Mouse (Mus musculus): ENCODE results near the gene Gm4792. TPM values are rescaled to one million over a fixed set of nuclear protein-coding genes. Genes with fewer than 3 reads are reported as not detected.

Gm4792 gene
- polyA plus RNA-seq, 1 experiment from 2014 or later = 0.45 TPM

DNA sequence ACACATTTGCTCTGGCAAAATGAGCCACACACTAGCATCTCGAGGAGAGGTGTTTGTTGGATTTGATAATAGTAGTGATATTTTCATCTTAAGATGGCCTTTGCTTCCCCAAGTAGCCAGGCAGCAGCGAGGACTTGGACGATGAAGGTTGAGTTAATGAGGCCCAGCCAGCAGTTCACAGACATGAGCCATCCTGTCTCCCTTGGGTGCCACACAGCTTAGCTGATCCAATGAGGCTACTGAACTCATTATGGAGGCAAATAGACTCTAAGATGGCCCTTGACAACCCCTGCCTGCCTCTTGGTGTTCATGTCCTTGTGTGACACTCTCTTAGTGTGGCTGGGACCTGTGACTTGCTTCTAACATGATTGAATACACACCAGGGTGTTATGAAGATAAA is 43.7 kb downstream of the Gm4792 start:
- WGBS = 73% methylated on average over 3 of the region's 3 CpGs
- no peak overlapping the region for H3K4me2 ChIP-seq

DNA sequence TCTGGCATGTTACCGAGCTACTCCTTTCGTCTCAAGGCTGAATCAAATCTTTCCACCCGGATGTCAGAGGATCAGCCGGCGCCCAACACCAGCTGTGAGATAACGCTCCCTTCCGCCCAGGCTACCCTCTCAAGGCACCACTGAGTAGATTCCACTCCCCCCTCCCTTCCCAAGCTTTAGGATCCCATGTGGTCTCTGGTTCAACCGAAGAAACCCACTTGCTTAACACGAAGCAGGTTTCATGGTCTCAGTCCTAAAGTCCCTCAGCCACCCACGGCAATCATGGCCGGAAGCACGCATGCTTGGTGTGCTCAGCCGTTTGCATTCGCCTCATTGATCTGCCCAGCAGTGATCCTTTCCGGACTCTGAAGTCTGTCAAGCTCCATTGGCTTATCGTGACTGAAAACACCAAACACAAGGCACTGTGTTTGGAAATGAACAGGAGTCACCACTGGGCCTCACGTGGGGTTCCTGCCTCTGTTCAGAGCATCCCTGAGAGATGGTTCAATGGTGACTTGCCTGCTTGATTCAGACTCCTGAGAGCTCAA is 45.2 kb downstream of the Gm4792 start:
- WGBS = 71% methylated on average over 17 of the region's 17 CpGs
- Histone ChIP-seq H3K27me3 (no peaks in the 10 kb centered on the region), H3K27ac (no peak overlapping the region), H3K9me3 (no peaks in the 10 kb centered on the region), H3K4me3 (no peak overlapping the region), H3K4me2 (no peak overlapping the region), H3K4me1 (replicated peaks) (peaks cover 13% of the 10 kb centered on the region), H3K36me3 (no peaks in the 10 kb centered on the region), H3K9ac (no peak overlapping the region)
- ATAC-seq (ENCODE audit: low FRiP score) = no peak

More for the DNA sequence above, 43.7 kb downstream of the Gm4792 start:
- H3K4me3 ChIP-seq = no peak overlapping the region
- no peaks in the 10 kb centered on the region for H3K27me3 ChIP-seq
- no peaks in the 10 kb centered on the region for H3K36me3 ChIP-seq
- no peaks in the 10 kb centered on the region for H3K9me3 ChIP-seq
- H3K4me1 ChIP-seq (replicated peaks) = peaks cover 6% of the 10 kb centered on the region
- no peak overlapping the region for H3K9ac ChIP-seq
- no peak overlapping the region for H3K27ac ChIP-seq
- no peak for ATAC-seq (ENCODE audit: low FRiP score)

DNA sequence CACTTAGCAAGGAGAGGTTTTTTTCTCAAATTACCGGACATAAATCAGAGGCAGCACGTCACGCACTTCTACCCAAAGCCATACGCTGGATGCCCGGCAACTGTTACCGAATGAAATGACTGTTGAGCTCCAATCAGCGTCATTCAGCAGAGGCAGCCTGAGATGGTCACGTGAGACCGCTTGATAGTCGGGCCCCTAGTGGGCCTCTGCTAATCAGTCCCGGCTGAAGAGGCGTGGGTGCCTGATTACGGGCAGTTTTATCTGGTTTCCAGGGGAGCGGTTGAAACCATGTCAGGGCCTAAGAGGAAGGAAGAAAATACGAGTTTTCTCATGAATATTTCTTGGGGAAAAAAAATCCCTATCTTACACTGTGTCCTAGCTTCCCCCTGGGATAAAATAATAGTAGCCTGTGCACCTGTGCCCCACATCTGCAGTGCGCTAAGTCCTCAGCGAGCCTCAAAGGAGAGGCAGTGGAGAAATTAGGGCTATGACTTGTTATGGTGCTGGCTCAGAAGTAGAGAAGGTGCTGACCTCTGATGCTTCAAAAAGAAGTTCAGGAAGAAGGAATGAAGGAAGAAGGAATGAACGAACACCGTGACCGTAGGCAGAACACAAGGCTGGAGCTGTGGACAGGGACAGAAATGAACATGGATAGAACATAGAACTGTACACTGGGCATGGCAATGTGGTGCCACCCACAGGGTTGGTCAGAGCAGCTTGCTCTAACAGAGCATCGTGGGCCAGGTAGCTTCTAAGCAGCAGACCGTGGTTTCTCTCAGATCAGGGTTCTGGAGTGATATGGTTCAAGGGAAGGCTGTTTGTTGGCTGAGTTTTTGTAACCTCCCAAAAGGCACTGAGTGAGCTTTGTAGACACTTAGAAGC is 48.7 kb downstream of the Gm4792 start:
- Histone ChIP-seq H3K4me3 (0 out of 2 replicates have a peak overlapping the region, but pooled peaks have one; percentile 4), H3K4me2 (peak overlapping the region; percentile 41), H3K27ac (peak overlapping the region; percentile 42; the same call in 1 of the 2 replicates), H3K27me3 (no peaks in the 10 kb centered on the region), H3K4me1 (replicated peaks) (peaks cover 13% of the 10 kb centered on the region), H3K9ac (no peak overlapping the region), H3K9me3 (no peaks in the 10 kb centered on the region), H3K36me3 (no peaks in the 10 kb centered on the region)
- WGBS = 35% methylated on average over 22 of the region's 22 CpGs
- ATAC-seq (ENCODE audit: low FRiP score) = peak; percentile 85

DNA sequence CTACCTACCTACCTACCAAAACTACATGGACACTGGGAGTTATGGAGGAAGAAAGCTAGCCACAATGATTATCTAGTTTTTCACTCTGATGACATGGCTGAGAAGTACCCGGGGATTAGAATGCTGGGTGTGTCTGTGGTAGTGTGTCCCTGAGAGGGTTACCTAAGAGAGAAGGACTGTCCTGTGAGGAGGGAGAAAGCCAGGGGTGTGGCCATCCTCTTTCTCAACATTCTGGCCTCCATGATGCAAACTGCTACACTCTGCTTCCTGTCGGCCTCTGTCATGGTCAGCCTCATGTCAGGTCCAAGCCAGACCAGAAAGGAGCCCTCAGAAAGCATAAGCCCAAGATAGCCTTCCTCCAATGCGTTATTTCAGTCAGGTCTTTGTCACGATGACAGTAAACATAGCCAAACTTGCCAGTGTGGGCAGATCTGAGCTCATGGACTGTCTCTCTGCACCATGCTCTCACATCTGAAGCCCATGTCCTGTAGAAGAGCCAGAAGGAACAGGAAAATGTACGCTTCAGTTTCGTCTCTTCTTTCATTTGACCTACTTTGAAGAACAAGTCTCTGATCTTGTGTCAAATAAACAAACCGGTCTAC is 50.7 kb downstream of the Gm4792 start:
- 94% methylated on average over 7 of the region's 7 CpGs for WGBS
- H3K9ac ChIP-seq = no peak overlapping the region
- ATAC-seq (ENCODE audit: low FRiP score) = no peak

More for the DNA sequence above, 50.7 kb downstream of the Gm4792 start:
- no peak overlapping the region for H3K4me2 ChIP-seq
- H3K4me1 ChIP-seq (replicated peaks) = peaks cover 13% of the 10 kb centered on the region
- no peak overlapping the region for H3K4me3 ChIP-seq
- H3K27ac ChIP-seq = no peak overlapping the region
- no peaks in the 10 kb centered on the region for H3K27me3 ChIP-seq
- no peaks in the 10 kb centered on the region for H3K36me3 ChIP-seq
- H3K9me3 ChIP-seq = no peaks in the 10 kb centered on the region

Other genes starting within 250 kb of the Gm4792 start
- 8.2 and 9.3 TPM in 2 replicates for gene Nr2c1, start 150.7 kb downstream of the Gm4792 start, polyA plus RNA-seq (2015; fragmentation: Nextera tagmentation; extraction: Ambion mirVana)
- 339 and 361 TPM in 2 replicates for gene Ndufa12, start 100.0 kb downstream of the Gm4792 start, polyA plus RNA-seq (2015; fragmentation: Nextera tagmentation; extraction: Ambion mirVana)
- gene Tmcc3, start 13.2 kb upstream of the Gm4792 start, polyA plus RNA-seq (2015; fragmentation: Nextera tagmentation; extraction: Ambion mirVana) = 7.5 and 8.3 TPM in 2 replicates